Mouse (Mus musculus): ENCODE data around the gene Fgf9. TPM values are rescaled to one million over a fixed set of nuclear protein-coding genes. Genes with fewer than 3 reads are reported as not detected.

Fgf9 gene
- polyA plus RNA-seq (2012; rRNA removed) = 20.5 and 21.9 TPM in 2 replicates

DNA sequence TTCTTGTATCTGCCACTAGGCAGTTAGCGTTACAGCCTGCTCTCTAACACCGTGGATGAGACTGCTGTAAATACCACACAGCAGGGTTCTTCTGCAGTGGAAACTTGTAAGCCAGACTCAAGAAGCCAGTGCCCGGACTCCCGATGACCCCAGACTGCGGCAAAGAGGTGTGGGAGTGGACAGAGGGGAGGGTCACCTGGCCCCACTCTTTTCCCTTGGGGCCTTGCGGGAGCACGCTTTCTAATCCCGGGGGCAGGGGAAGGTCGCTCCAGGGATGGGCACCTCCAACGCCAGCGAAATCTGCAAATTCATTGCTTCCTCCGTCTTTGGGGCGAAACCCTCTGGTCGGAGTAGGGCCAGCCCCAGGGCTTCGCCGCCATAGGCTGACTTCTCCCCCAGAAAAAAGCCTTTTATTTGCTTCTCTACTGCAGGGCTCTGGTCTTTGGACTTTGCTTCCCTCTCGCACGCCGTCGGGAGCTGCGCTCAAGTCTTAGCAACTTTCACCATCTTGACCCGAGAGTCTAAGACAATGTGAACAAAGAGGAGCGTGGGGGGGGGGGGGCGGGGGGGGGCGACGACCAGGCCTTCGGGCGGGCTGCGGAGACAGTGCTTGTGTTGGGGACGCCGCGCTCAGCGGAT, at the start of gene Fgf9:
Gene Fgf9 (plus strand): TSS at position 67 of the 639 bp plus-strand sequence.
- peak in 1 of 2 experiments; percentile 5 for DNase-seq (ENCODE audit: extremely low spot score in 1 of 2, low spot score in 1 of 2)

DNA sequence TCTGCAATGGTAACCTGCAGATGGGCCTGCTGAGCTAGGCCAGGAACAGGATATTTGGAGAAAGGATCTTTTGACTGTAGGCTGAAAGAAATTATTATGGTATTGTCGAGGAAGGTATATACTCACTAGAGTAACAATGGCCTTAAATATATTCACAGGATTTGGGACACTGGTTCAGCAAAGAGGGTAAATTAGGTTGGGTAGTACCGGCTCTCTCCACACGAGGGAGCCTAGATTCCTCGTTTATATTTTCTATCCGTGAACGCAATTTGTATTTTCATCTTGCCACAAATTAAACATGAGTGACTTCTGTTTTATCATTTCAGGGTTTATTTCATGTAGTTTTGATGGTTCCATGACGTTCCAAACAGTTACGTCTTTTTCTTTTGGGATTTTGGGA, 35.8 kb upstream of the Fgf9 start:
- peak; percentile 33 to 90 for DNase-seq (ENCODE audit: extremely low spot score in 1 of 2, low spot score in 1 of 2)

DNA sequence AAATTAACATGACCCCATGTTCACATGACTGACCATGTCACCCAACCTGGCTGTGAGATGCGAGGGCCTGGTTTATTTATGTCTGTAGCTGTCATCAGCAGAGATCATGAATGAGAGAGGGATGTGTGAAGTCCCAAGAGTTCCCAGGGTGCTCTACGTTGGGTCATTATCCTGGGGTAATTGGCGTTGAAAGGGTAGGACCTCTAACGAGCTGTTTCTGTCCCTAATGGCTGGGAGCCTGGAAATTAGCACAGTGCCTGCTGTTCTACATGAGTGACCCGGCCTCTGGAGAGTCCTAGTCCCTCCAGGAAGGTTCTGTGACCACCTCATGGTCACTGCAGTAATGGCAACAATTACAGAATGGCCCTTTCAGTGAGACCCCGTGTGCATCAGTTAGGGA, 34.2 kb upstream of the Fgf9 start:
- no peak for DNase-seq (ENCODE audit: extremely low spot score in 1 of 2, low spot score in 1 of 2)

DNA sequence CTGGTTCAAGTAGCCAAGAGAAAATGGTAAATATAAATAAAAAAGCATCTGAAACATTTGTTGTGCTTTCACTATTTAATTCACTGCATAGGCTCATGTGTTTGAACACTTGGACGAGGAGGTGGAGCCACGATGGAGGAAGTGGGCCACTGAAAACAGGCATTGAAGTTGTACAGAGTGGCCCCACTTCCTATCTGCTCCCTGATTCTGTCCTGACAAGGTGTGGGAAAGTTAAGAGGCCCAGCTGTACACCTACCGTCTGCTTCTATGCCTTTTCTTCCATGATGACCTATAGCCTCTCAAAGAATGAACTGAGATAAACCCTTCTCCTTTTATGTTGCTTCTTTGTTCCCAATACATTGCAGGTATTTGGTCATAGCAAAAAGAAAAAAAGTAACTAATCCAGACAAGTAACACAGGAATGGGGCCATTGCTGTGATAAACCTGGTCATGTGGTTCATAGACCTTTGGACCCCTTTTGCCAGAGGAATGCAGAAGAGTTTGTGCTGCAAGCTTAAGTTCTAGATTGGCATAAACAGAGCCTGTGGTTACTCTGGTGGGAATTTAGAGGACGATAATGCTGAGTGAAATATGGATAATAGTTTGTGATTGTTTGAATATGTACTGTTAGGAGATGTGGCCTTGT, 23.6 kb upstream of the Fgf9 start:
- DNase-seq (ENCODE audit: extremely low spot score in 1 of 2, low spot score in 1 of 2) = no peak

DNA sequence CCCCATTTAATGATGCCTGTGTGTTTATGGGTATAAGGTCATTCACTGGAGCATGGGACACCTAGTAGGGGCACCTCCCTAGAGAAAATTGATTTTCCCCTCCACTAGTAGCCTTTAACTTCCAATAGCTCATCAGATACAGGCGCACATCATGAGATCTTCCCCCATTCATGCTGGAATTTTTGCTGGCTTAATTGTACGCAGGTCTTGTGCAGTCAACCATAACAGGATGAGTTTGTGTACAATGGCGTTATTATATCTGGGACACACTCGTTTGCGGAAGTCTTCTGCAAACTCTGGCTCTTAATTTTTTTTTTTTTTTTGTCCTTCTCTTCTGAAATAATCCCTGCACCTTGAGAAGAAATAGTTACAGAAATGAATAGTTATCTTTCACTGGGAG, 19.7 kb upstream of the Fgf9 start:
- no peak for DNase-seq (ENCODE audit: extremely low spot score in 1 of 2, low spot score in 1 of 2)

DNA sequence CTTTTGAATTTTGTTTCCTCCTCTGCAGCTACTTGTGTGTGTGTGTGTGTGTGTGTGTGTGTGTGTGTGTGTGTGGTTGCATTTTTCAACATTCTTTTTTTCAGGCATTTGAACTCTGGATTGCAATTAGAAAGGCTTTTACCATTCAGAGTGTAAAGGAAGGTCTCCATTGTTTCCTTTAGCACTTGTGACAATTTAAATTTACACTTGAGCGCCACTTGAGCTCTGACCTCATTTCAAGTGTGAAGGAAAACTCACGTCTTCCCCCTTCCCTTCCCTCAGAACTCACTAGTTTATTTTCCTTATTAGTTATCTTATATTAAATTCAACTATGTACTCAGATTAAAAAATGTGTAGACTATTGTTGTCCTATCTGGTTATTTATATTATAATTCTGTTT, 2.8 kb upstream of the Fgf9 start:
- no peak for DNase-seq (ENCODE audit: extremely low spot score in 1 of 2, low spot score in 1 of 2)

DNA sequence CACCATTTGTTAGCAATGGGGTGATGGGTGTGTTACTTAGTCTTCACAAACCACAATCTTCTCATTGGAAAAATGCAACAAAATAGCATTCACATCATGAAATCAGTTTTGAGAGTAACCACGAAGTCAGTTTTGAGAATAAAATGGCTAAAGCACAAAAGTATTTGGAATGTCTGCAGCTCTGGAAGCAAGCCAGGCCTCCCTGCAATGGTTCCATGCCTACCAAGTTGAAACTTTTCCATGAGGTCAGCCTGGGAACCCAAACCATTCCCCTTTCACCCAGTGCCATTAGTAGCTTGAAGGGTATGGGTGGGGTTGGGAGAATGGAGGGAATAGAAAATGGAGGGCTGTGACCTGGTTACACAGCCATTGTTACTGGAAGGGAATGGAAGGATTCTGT, 1.7 kb upstream of the Fgf9 start:
- DNase-seq (ENCODE audit: extremely low spot score in 1 of 2, low spot score in 1 of 2) = no peak

DNA sequence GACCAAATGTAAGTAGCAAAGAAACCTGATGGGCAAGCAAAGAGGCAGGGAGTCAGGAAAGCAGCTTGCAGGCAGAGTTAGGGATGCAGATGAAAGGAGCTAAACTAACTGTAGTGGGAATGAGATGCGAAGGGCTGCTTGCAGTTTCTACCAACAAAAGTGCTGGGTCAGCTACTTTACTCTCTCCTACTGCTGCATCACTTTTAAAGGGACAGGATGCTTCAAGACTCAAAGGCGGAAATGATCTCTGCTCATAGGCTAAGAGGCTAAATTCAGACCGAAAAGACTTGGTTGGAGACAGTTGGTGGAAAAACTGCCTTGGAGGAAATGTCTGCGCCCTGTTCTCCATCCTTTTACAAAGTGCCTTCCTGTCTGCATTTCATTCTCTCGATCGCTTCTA, 420 bp upstream of the Fgf9 start:
- DNase-seq (ENCODE audit: extremely low spot score in 1 of 2, low spot score in 1 of 2) = peak in 1 of 2 experiments; percentile 15

DNA sequence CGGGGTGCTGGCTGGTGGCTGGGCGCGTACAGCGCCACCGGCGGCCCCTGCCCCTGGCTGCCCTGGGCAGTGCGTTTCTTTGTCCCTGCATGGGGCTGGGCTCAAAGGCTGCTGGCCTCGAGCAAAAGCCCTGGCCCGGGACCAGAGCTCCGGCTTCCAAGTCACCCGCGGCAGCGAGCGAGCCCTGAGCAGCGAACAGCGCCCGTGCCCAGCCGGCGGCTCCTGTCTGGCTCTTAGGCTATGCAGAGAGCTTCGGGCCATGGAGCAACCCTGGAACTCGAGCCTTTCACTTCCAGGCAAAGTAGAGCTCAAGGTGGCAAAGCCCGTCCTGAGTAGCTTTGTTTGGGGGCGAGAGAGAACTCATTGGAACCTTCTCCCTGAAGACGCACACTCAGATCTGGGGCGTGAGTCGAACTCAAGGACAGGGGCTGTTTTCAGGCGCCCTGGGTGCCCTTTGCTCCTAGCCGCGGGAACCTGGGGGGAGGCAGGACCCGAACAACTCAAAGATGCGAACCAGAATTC, 834 bp downstream of the Fgf9 start:
- peak in 1 of 2 experiments; percentile 38 for DNase-seq (ENCODE audit: extremely low spot score in 1 of 2, low spot score in 1 of 2)

DNA sequence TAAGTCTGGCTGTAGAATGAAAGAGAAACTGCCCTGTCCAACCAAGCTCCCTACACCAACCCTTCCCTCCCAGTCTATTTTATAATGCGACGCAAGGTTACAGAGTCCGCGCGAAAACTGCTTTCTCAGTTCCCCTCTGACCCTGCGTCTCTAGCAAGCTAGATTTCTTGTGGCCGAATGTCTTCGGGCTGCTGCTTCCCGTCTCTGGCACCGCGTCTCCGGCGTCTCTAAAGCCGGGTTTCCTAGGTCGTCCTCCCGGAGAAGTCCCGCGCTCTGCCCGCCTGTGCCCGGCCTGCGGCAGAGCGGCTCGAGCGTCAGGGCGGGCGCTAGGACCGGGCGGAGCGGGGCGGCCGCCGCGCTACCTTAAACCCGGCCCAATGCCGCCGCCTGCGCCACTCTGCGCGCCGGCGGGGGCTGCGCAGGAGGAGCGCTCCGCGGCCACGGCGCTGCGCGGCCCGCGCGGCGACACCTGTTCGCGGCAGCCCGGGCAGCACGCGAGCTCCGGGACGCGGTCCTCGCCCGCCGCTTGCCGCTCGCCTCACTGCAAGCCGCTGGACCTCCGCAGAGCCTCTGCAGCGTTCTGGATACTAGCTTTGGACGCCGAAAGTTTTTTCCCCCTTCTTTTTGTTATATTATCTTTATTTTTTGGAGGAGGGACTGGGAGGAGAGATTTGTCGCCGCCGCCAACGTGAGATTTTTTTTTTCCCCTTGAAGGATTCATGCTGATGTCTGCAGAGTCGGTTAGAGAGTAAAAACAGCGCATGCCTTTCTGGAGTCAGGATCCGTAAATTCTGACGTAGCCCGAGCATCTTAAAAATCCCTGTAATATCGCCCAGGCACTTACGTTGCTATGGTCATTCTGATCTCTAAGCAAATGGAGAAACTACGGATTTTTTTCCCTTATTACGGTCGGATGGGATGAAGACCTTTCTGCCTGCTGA, 1.8 kb downstream of the Fgf9 start:
- peak in 1 of 2 experiments; percentile 77 for DNase-seq (ENCODE audit: extremely low spot score in 1 of 2, low spot score in 1 of 2)

DNA sequence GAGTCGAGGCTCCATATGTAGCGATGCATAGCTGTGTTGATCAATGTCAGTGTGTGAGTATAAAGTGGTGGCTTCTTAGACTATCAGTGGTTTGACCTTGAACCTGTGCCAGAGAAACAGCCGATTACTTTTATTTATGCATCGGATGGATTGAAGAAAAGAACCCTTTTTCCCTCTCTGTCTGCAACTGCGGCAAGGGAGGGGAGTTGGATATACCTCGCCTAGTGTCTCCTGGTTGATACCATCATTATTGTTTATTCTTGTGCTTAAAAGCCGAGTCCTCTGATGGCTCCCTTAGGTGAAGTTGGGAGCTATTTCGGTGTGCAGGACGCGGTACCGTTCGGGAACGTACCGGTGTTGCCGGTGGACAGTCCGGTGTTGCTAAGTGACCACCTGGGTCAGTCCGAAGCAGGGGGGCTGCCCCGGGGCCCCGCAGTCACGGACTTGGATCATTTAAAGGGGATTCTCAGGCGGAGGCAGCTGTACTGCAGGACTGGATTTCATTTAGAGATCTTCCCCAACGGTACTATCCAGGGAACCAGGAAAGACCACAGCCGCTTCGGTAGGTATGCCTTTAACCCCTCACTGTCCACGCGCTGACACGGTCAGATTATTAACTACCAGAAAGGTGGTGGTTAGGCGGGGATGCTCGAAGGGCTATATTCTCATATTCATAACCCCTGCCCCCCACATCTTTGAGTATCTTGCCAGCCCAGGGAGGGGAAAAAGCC, 2.6 kb downstream of the Fgf9 start:
- peak in 1 of 2 experiments; percentile 29 for DNase-seq (ENCODE audit: extremely low spot score in 1 of 2, low spot score in 1 of 2)

DNA sequence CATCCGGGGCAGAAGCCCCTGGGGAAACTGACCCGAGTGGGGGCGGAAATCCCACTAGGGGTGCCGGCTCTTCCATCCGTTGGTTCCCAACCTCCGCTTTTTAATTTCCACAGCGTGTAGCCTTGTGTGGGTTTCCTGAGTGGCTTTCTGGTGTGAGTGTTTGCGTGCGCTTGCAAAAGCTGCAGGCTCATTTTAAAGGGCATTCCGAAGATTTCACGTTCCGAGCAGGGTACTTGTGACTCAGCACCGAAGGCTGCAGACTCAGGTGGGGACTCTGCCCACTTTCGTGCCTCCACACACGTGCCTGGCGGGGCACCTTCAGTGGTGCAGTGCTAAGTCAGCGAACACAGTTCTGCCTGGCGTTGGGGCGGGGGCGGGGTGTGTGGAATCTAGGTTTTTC, 3.6 kb downstream of the Fgf9 start:
- DNase-seq (ENCODE audit: extremely low spot score in 1 of 2, low spot score in 1 of 2) = peak in 1 of 2 experiments; percentile 32

DNA sequence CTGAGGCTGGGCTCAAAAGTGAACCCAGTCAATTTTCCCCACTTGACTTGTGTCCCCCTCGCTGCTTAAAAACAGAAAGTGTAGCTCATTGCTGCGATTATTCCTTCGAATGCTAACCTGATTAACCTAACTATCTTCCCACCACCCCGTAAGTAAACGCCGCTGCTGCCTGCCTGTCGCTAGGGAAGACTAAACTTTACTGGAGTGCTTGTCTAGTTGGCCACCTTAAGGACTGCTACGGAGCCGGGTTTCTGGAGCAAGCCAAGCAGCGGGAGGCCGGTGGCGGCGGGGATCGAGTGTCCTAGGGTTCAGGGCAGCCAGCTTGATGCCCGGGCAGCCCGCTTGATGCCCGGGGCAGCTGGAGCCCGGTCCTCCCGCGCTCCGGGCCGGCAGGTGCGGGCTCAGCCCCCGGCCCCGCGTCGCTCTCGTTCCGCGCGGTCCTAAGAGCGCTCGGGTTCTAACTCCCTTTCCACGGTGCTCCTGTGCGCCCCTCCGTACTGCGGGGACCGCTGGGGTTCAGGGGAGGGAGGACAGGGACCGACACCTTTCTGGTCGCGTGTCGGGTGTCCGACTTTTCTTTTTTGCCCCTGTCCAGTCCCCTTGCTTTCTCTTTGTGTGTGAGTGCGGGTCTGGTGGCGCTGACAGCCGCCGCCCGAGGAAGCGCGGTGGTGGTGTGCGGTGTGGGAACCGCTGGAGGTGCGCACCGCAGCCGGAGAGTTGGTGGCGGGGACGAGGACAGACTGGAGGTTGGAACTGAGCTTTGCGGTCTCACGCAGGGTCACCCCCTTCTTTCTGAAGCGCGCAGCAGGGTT, 4.5 kb downstream of the Fgf9 start:
- DNase-seq (ENCODE audit: extremely low spot score in 1 of 2, low spot score in 1 of 2) = peak in 1 of 2 experiments; percentile 55

DNA sequence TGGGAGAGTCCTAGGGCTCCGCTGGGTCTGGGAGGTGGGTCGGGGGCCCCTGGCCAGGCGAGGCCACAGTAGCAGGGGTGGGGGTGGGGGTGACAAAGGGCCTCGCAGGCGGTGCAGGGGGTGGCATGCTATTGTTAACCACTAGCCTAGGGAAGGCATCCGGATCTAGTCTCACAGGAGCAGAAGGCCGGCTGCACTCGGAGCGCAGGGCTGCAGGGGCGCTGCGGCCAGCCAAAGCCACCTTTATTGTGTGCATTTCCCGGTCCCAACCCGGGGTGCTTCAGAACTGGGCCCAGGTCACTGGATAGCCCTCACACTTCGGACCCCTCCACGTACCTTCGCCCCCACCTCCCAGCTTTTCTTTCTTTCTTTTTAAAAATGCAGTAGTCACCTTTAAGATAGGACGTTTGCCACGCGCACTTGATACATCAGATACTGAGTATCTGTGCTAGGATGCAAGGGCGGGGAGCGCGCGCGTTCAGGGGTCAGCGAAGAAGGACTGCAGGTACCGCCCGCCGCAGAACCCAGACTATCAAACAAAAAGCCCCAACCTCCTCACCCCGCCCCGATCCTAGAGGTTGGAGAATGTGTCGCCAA, 5.2 kb downstream of the Fgf9 start:
- DNase-seq (ENCODE audit: extremely low spot score in 1 of 2, low spot score in 1 of 2) = peak in 1 of 2 experiments; percentile 40

DNA sequence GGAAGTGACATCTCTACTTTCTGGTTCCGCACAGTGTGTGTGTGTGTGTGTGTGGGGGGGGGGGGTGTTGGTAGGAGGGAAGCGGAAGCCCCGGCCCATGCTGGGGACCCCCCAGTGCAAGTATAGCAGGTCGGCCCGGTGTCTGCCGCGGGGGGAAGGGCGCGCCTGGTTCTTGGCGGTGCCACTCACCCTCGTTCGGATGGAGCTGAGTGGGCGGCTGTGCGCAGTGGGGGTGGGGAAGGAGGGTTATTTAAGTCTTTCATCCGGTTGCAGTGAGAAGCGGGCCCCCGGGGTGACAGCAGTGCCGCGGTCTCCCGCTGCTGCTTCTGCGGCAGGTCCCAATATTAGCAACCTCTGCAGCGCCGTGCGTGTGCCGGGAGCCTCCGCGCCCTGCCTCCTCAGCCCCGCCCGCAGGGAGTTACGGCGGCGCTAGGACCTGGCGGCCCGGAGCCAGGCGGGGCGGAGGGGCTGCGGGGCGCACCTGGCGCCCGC, 5.7 kb downstream of the Fgf9 start:
- DNase-seq (ENCODE audit: extremely low spot score in 1 of 2, low spot score in 1 of 2) = peak in 1 of 2 experiments; percentile 80

DNA sequence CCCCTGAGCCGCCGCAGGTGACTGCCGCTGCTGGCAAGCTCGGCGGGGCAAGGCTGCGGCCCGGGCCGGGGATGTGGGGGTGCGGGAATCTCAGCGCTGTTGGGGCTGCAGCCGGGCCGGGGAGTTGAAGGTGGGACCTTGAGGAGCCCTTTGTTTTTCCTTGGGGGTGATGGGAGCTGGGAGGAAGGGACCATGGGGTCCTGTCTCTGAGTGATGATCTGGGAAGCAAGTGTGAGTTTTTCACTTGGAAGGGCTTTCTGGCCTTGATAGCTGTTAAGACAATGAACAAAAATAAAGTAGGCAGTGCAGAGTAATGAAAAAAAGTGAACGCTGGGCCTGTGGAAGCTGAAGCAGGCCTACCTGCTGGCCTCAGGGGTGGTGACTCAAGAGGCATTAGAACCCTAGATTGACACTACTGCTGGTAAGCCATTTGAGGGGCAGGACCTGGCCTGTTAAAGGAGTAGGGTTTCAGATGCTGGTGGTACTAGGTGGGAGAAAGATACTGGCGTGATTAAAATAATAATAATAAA, 6.4 kb downstream of the Fgf9 start:
- no peak for DNase-seq (ENCODE audit: extremely low spot score in 1 of 2, low spot score in 1 of 2)

DNA sequence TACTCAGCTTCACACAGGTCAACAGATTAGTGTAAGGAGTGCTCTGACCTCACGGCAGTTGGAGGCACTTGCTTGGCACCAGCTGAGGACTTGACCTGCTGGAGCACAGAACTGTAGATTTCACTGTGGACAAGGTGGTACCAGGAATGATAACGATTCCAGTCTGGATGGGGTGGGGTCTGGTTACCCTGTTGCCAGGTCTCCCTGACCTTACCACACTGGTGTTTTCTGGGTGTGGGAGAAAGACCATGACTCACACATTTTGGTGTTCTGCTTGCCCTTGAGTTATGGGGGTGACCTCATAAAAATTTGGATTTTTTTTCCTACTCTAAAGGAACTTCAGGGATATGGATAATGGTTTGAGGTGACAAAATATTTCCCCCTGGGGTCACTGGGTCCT, 9.1 kb downstream of the Fgf9 start:
- DNase-seq (ENCODE audit: extremely low spot score in 1 of 2, low spot score in 1 of 2) = no peak

DNA sequence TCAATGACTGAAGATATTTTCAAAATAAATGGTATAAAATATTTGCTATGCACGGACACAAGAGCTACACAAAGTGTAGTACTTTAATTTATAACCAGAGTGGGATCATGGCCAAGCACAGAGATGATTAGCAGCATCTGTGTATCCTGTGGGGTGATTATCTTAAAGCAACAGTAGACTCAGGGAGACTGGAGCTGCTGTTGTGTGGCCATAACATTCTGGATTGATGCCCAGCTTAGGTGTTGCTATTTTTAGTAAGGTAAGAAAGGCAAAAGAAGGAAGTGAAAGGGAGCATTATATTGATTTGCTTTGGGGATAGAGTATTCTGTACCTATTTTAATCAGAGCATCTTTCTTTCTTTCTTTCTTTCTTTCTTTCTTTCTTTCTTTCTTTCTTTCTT, 11.6 kb downstream of the Fgf9 start:
- no peak for DNase-seq (ENCODE audit: extremely low spot score in 1 of 2, low spot score in 1 of 2)

DNA sequence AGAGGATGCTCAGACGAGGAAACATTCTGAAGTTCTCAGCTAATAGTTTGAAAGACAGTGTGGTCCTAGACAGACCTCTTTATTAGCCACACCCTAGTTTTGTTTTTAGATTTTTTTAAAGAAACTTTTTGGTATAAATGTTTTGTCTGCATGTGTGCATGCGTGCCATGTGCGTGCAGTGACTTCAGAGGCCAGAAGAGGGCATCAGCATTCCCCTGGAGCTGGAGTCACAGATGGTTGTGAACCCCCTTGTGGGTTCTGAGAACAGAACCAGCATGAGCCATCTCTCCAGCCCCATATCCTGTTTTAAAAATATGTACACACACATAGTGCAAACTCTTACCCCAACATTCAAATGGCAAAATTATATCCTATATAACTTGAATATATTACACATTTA, 13.9 kb downstream of the Fgf9 start:
- DNase-seq (ENCODE audit: extremely low spot score in 1 of 2, low spot score in 1 of 2) = no peak
